Mouse (Mus musculus) C2C12 (cell line): ENCODE results near the gene Hsd3b1. TPM values are rescaled to one million over a fixed set of nuclear protein-coding genes. Genes with fewer than 3 reads are reported as not detected.

Experiments used
- H3K27me3 ChIP-seq: one replicate; pipeline ENCODE4 v1.6.1; 2011; ENCODE audit not compliant: control insufficient read depth, insufficient read depth, insufficient read length
- H3K36me3 ChIP-seq: one replicate; pipeline ENCODE4 v1.6.1; 2011; ENCODE audit not compliant: control insufficient read depth, insufficient read depth
- H3K4me3 ChIP-seq: one replicate; pipeline ENCODE4 v1.5.1; 2011; ENCODE audit warnings: mild to moderate bottlenecking, control low read depth; ENCODE audit not compliant: poor library complexity, insufficient read depth, severe bottlenecking
- H3K79me2 ChIP-seq: one replicate; pipeline ENCODE4 v1.6.1; 2011; ENCODE audit not compliant: control insufficient read depth, insufficient read depth
- H3K79me3 ChIP-seq: one replicate; pipeline ENCODE4 v1.6.1; 2011; ENCODE audit warnings: low read depth, control low read depth
- H3ac ChIP-seq: one replicate; pipeline ENCODE3; 2011; ENCODE audit warnings: low read depth; ENCODE audit not compliant: control insufficient read depth, insufficient read length
- CEBPB ChIP-seq: IDR thresholded peaks from one replicate; pipeline ENCODE4 v1.6.1; 2011; ENCODE audit warnings: low read depth, mild to moderate bottlenecking, control low read depth, moderate library complexity
- CTCF ChIP-seq: IDR thresholded peaks from one replicate; pipeline ENCODE4 v1.5.1; 2011; ENCODE audit not compliant: control insufficient read depth, insufficient read depth, insufficient read length
- FOSL1 ChIP-seq: IDR thresholded peaks from one replicate; pipeline ENCODE4 v1.8.0; 2011; ENCODE audit warnings: mild to moderate bottlenecking, low read length; ENCODE audit not compliant: poor library complexity, insufficient read depth, severe bottlenecking
- MAX ChIP-seq: IDR thresholded peaks from one replicate; pipeline ENCODE4 v1.6.1; 2011; ENCODE audit warnings: mild to moderate bottlenecking, control low read depth
- MYOD1 ChIP-seq: IDR thresholded peaks from one replicate; pipeline ENCODE4 v1.6.1; 2011; ENCODE audit warnings: low read depth; ENCODE audit not compliant: control insufficient read depth, insufficient read length
- MYOG ChIP-seq: IDR thresholded peaks from one replicate; pipeline ENCODE4 v1.6.1; 2011; ENCODE audit not compliant: control insufficient read depth, insufficient read length; ENCODE audit errors: extremely low read depth
- USF1 ChIP-seq: IDR thresholded peaks from one replicate; pipeline ENCODE4 v1.6.1; 2011; ENCODE audit warnings: low read depth, mild to moderate bottlenecking, control low read depth, moderate library complexity
- polyA plus RNA-seq: library from polyadenylated mRNA; unstranded; fragments of >200 nt; fragmentation: generic; extraction: Trizol; gene quantifications from one replicate; pipeline ENCODE4 v1.2.1, GENCODE M21; 2012; ENCODE audit warnings: missing spikeins

Hsd3b1 gene
- polyA plus RNA-seq, 1 experiment = not detected

DNA sequence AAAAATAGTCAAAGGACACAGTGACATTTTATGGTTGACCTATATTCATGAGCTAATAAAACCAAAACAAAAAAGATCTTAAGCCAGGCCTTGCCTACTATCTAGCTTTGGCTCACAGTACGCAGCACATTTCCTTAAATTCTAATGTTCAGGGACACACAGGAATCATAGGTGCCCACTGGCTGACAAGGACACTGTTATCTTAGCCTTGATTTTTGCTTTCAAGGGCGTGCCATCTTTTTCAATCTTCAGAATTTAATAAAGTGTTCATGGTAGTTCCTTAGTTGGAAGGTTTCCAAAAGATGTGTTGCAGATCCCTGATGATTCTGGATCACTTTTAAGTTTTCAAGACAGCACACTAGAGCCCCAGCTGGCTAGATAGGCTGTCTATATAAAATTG is 21.2 kb upstream of the Hsd3b1 start:
- Histone ChIP-seq H3ac (no peak overlapping the region), H3K4me3 (no peak overlapping the region), H3K27me3 (no peaks in the 10 kb centered on the region), H3K36me3 (no peaks in the 10 kb centered on the region), H3K79me2 (no peaks in the 10 kb centered on the region), H3K79me3 (no peaks in the 10 kb centered on the region)
- no peak for TF ChIP-seq MYOG
- no peak for TF ChIP-seq MAX
- no peak for TF ChIP-seq FOSL1
- no peak for TF ChIP-seq CTCF
- TF ChIP-seq USF1 = no peak
- no peak for TF ChIP-seq MYOD1

DNA sequence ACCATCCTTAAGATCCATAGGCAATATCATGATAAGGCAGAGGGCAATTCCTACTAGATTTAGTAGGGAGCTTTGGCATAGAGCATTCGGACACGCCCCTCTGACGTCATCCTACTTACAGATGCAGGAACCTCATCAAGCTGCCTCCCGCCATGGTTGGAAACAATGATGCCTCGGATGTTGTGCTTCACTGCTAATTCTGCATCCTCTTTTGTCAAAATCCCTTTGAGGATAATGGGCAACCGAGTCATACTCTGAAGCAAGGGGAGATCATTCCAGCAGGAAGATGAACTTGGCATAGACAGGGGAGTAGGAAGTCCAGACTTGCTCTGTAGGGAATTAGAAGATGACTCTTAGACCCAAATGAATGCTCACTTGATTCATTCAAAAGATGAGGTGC is 20.6 kb upstream of the Hsd3b1 start:
- Histone ChIP-seq H3K79me2 (no peaks in the 10 kb centered on the region), H3ac (no peak overlapping the region), H3K4me3 (no peak overlapping the region), H3K27me3 (no peaks in the 10 kb centered on the region), H3K36me3 (no peaks in the 10 kb centered on the region), H3K79me3 (no peaks in the 10 kb centered on the region)
- no peak for TF ChIP-seq USF1
- TF ChIP-seq CTCF = no peak
- no peak for TF ChIP-seq CEBPB
- no peak for TF ChIP-seq FOSL1
- no peak for TF ChIP-seq MYOG
- TF ChIP-seq MYOD1 = no peak
- no peak for TF ChIP-seq MAX

DNA sequence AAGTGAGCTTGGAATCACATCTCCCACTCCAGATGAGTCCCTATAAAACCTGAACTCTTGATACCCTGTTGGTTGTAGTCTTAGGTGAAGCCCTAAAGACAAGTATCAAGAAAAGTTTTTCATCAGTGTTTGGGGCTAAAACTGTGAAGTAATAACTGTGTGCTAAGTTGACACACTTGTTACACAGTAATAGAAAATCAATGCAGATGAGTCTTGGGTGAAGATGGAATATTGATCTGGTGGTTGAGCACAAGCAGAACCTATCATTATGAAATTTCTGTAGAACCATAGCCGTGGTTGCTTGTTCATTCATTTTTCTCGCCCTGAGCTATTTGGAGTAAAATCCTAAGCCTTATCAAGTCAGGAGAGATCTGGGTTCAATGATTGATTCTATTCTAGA is 8.6 kb upstream of the Hsd3b1 start:
- no peak overlapping the region for H3K4me3 ChIP-seq
- H3K36me3 ChIP-seq = no peaks in the 10 kb centered on the region
- H3K79me2 ChIP-seq = no peaks in the 10 kb centered on the region
- H3K79me3 ChIP-seq = no peaks in the 10 kb centered on the region
- H3K27me3 ChIP-seq = no peaks in the 10 kb centered on the region
- TF ChIP-seq MYOG = no peak
- TF ChIP-seq CTCF = no peak
- TF ChIP-seq USF1 = no peak
- no peak for TF ChIP-seq MYOD1
- no peak for TF ChIP-seq CEBPB
- no peak for TF ChIP-seq MAX
- no peak for TF ChIP-seq FOSL1
- H3ac ChIP-seq = no peak overlapping the region

DNA sequence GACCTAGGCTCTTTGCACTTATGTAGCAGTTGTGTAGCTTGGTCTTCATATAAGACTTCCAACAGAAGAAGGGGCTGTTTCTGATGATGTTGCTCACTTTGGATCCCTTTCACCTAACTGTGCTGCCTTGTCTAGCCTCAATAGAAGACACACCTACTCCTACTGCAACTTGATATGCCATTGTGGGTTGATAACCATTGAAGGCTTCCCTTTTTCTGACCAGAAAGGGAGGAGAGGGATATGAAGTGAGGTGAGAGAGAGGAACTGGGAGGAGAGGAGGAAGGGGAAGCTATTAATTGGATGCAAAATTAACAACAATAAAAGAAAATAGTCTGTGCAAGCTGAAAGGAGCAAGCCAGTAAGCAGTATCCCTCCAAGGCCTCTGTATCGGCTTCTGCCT is 3.2 kb upstream of the Hsd3b1 start:
- Histone ChIP-seq H3ac (no peak overlapping the region), H3K27me3 (no peaks in the 10 kb centered on the region), H3K79me3 (no peaks in the 10 kb centered on the region), H3K4me3 (no peak overlapping the region), H3K79me2 (no peaks in the 10 kb centered on the region), H3K36me3 (no peaks in the 10 kb centered on the region)
- TF ChIP-seq CTCF (no peak), USF1 (no peak), CEBPB (no peak), MYOD1 (no peak), MAX (no peak), MYOG (no peak), FOSL1 (no peak)

DNA sequence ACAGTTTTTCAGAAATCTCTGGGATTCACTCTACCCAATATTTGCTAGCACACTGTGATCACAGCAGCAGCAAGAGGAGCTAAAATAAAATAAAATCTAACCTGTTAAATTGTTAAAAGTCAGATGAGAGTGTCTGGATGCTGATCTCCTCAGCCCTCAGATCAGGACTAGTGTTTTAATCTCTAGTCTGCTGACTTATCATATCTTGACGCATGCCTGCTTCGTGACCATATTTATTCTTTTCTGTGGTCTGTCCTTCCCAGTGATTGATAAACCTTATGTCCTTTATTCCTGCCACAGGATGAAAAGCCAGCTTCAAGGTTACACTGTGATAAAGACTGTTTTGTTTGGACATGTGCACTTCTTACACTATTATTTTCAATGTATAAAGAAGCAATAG is 1.5 kb downstream of the Hsd3b1 start:
- Histone ChIP-seq H3K4me3 (no peak overlapping the region), H3ac (no peak overlapping the region), H3K79me3 (no peaks in the 10 kb centered on the region), H3K27me3 (no peaks in the 10 kb centered on the region), H3K36me3 (no peaks in the 10 kb centered on the region), H3K79me2 (no peaks in the 10 kb centered on the region)
- TF ChIP-seq USF1 = no peak
- no peak for TF ChIP-seq MAX
- no peak for TF ChIP-seq CTCF
- no peak for TF ChIP-seq MYOD1
- TF ChIP-seq CEBPB = no peak
- TF ChIP-seq FOSL1 = no peak
- TF ChIP-seq MYOG = no peak

DNA sequence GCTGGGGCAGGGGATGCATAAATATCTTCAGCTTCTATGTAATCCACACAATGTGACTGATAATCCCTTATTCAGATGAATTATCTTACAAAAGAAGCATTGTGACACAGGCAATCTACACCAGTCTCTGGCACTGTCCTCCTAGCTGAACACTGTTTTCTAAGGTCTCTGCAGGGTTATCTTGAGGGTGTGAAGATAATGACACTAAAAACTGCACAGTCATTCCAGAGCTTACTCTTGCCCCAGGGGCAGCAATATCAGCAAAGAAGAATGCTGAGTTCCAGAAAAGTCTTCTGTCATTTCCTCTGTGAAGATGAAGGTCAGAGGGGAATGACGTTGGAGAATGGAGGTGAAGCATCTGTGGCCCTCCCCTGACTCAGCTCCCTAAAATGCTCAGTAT is 2.7 kb downstream of the Hsd3b1 start:
- Histone ChIP-seq H3K27me3 (no peaks in the 10 kb centered on the region), H3ac (no peak overlapping the region), H3K4me3 (no peak overlapping the region), H3K79me2 (no peaks in the 10 kb centered on the region), H3K79me3 (no peaks in the 10 kb centered on the region), H3K36me3 (no peaks in the 10 kb centered on the region)
- TF ChIP-seq FOSL1 (no peak), MYOD1 (no peak), CTCF (no peak), MYOG (no peak), MAX (no peak), USF1 (no peak), CEBPB (no peak)
